Mouse (Mus musculus) embryo, embryonic 9.5 days (tissue): ENCODE results near the gene Zfp617.
"Not testable (repeated sequence)": the region's sequence is repeated elsewhere in the genome, so short reads cannot be mapped to it uniquely, and the experiment has no call there.

ENCODE experiments used
- DNase-seq: peaks from one replicate; pipeline ENCODE4 v3.0.0-alpha.2; 2017; ENCODE audit errors: extremely low spot score

Gene Zfp617

GRCm38 (mm10) chr8:71952489-71952888, 44.1 kb downstream of the Zfp617 start:
- DNase-seq: no peak

- not testable (repeated sequence) for DNase-seq
These were observed 44.7 kb downstream of the Zfp617 start for GRCm38 (mm10) chr8:71952961-71953700.

GRCm38 (mm10) chr8:71954666-71955065, 46.2 kb downstream of the Zfp617 start:
- DNase-seq: no peak

- DNase-seq: no peak
These were observed 52.0 kb downstream of the Zfp617 start for GRCm38 (mm10) chr8:71960483-71960882.

GRCm38 (mm10) chr8:71961796-71962195, 53.4 kb downstream of the Zfp617 start:
- no peak for DNase-seq

- DNase-seq: no peak
These were observed 55.6 kb downstream of the Zfp617 start for GRCm38 (mm10) chr8:71964051-71964450.

- no peak for DNase-seq
These were observed 56.7 kb downstream of the Zfp617 start for GRCm38 (mm10) chr8:71965166-71965565.

GRCm38 (mm10) chr8:71966411-71966810, 58.0 kb downstream of the Zfp617 start:
- DNase-seq: no peak

- no peak for DNase-seq
These were observed 58.8 kb downstream of the Zfp617 start for GRCm38 (mm10) chr8:71967261-71967660.

GRCm38 (mm10) chr8:71968100-71968499, 59.7 kb downstream of the Zfp617 start:
- DNase-seq: no peak

GRCm38 (mm10) chr8:71968636-71969035, 60.2 kb downstream of the Zfp617 start:
- DNase-seq: no peak

GRCm38 (mm10) chr8:71971945-71972344, 63.5 kb downstream of the Zfp617 start:
- DNase-seq: no peak

GRCm38 (mm10) chr8:71974211-71974610, 65.8 kb downstream of the Zfp617 start:
- no peak for DNase-seq

GRCm38 (mm10) chr8:71981032-71981431, 72.6 kb downstream of the Zfp617 start:
- no peak for DNase-seq

GRCm38 (mm10) chr8:71981456-71981855, 73.0 kb downstream of the Zfp617 start:
- no peak for DNase-seq
